Mouse (Mus musculus) telencephalon, adult 2 months (tissue): Measurements from ENCODE around the gene Il5ra.

Experiments
- DNase-seq: peaks from one replicate; pipeline ENCODE4 v3.0.0-alpha.2; 2011; ENCODE audit warnings: low read depth, low spot score

Il5ra gene

DNA sequence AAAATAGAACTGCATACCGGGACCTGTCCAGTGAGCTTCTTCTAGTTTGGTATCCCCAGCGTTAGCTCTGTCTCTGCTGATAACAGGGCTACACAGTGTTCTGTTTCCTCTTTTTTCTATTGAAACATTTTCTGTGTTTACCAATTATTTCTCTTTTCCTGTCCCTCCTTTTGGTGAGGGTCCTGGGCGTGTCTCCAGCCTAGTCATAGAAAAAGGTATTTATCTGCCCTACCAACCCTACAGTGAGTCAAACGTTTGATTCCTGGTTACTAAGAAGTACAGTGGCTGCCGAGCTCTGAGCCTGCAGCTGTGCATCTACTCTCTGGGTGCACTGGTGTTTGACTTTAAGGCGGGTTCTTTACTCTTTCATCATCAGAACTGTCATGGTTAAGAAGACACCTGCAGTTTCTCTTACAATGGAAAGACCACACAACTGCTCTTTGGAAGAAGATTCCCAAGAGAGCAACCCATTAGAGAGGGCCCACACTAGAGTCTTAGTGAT is at the start of gene Il5ra:
Il5ra (minus strand) TSS at position 151 of the 502 bp plus-strand sequence.
- DNase-seq = no peak

DNA sequence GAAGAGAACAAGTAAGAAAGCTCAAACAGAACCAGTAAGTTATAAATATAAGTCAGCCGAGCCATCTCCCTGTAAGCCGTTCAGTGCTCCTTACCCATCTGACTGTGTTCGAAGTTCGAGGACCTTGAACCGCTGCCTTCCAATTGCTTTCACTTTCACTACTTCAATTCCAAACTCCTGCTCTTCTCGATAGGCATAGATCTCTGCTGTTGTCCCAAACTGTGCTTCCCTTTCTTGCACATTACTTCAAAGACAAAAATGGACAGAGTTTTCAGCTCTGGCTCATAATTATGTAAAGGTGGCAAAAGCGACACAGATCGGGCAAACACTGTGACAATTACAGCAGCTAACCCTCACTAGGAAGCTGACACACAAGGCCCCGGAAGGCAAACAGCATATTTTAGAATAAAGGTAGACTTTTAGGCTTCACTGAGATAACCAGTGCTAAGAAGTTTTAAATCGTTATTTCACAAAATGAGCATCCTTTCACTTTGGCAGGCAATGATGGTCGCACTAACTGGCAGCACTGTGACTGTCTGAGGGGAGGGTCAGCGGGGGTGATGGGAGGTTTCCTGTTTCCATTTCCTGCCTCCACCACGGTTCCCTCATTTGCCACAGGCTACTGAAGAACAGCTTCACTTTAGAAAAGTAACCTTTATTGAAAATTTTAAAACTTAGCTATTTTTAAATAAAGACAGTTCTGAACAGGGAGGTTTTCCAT is 45.4 kb upstream of the Il5ra start:
- DNase-seq = no peak

DNA sequence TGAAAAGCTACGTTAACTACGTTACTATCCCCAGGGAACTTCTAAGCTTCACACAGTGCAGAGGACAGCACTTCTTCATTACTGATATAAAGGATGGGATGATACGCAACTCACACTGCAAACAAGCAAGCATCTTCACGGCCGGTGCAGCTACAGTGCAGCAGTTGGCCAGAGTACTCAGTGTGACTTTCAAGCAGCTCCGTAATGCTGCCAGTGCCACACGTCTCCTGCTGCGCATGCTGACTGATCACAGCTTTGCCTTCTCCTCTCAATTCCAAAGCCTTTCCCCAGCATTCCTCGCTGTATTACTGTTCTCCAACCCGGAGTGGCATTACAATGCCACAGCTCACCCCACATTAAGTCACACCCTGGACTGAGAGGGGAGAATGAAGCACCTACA is 44.8 kb upstream of the Il5ra start:
- no peak for DNase-seq

DNA sequence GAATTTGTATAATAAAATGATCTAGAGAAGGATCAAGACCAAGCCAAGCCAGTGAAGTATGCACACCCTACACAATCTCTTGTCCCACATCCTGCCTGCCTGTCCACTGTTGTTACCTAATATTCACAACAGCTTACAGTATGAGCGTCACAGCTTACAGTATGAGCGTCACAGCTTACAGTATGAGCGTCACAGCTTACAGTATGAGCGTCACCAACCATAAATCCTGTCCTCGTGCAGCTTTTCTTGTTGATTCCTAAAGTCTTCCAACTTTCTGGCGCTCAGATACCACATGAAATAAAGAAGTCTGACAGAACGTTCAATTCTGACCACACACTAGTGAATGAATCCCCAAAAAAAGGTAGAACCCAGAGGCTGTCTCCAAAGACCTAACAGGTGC is 44.3 kb upstream of the Il5ra start:
- no peak for DNase-seq

DNA sequence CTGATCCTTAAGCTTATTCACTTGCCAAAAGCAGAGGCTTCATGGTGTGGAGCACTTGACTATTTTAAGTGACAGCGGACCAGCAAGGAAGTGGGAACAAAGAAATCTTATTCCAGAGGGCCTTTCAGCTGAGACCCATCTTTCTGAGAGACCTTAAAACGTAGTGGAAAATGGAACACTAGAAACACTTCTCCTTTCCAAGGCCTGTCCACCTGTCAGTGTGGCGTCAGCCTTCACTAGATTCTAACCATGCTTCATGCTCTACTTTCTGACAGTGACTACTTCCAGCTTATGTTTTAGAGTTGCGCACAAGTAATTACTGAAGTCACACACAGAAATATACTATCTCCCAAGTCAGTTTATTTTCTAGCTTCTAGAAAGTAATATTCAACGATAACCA is 43.6 kb upstream of the Il5ra start:
- DNase-seq = no peak

DNA sequence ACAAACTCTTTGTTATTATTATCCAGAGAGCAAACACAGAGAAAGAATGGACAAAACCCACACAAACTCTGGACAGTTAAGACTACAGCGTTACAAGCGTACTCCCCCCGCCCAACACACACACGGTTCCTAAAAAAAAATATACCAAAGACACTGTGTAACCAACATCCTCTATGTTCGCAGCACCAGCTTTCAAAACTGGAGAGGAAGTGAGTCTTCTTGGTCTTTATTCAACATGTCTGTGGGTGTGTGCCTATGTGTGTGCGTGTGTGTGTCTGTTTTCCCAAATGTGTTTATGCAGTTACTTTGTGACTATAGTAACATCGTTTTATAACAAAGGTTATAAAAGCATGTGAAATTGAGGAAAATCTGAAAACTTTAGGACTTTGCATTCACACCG is 42.6 kb upstream of the Il5ra start:
- no peak for DNase-seq

DNA sequence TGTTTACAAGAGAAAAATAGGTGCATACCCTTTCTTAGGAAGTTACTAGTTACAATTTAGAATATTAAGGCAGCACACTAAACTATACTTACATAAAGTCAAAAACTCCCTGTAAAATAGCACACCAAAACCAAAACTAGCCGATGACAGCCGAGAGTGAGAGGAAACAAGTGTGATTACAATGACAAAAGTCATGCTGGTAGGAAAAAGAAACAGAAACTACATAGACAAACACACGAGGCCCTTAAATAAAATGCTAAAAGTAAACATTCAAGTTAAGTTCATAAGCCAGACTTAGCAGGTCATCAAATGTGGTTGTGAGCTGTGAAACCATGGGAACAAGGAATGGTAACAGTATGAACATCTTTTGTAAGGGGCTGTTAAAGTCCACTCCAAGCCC is 38.3 kb upstream of the Il5ra start:
- DNase-seq = no peak

DNA sequence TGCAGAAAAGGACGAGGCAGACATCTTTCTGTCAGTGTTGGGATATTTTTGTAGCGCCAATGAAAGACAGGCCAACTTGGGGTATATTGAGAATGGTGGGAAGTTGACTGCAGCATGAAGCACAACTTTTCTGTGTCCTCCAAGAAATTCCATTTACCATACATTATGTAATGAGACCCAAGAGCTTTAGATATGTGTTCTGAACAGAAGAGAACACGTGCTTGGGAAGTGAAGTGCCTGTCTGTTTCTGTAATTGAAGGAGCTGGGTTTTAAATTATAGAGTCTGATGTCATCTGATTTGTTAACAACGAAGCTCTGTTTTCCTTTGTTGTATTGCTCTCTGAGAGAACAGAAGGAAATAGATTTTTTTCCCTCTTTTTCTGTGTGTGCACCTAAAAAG is 21.2 kb upstream of the Il5ra start:
- DNase-seq = peak; percentile 28

DNA sequence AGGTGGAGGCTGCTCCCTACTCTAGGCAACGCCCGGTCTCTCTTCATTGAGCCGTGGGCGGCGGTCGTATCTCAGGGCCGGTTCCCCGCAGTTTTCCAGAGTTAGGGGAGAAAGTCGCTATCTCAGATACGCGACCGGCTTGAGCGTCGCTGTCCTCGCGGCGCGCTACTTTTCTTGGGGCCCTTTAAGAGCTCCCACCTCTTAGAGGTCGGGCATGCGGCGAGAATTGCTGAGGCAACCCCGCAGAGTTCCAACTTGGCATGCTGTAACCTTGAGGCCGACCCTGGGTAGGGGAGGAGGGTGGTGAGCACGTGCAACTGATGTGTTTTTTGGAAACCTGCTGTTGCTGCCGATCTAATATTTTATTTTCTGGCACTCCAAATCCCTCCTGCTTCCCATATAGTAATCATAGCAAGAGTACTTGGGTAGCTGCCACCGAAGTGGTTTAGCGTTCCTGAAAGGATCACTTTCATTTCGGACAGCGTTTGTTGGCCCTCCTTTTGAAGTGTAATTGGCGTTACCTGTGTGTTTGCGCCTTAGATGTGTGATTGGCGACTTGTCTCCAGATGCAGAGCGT is 20.5 kb upstream of the Il5ra start:
- DNase-seq = no peak

DNA sequence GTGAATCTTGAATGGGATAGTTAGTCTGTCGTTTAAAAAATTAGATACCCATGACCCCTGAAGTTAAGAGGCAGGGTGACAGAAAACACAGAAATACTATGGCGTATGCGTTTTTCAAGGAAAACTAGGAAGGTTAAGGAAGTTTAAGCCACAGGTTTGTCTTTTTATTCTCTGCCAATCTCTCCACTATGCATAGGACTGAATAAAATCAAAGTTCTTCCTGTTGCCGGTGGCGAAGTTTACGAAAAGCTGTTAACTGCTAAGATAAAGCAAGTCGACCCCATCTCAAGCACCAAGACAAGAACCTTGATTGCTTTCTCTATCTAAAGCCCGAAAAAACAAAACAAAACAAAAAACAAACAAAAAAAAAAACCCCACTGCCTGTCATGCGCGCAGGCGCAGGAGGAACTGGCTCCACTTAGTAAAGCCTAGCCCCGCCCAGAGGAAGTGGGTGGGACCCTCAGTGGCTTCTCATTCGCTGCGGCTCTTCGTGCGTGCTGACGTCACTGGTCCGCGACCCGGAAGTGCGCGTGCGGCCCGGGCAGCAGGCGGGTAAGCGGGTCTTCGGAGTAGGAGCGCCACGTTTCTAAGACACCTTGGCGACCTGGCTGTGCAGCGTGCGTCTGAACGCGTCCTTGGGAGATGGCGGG is 19.9 kb upstream of the Il5ra start, which contains the start of gene Trnt1:
Trnt1 (plus strand) TSS at position 481 of the 650 bp plus-strand sequence.
- DNase-seq = peak; percentile 97

DNA sequence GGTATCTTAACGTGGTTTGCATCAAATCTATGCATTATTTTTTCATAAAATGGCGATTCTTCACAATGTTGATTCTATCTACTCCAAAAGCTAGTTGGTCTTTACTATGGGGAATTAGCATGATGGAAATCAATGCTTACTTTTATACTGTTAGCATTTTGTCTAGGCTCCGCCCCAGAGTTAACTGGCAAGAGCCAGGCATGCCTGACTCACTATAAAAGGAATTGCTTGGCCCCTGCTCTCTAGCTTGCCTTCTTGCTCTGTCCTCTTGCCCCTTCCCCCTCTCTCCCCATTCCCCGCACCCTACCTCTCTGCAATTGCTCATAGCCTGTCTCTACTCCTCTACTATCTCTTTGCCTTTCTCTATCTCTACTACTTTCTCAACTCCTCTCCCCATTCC is 17.9 kb upstream of the Il5ra start:
- DNase-seq = no peak

DNA sequence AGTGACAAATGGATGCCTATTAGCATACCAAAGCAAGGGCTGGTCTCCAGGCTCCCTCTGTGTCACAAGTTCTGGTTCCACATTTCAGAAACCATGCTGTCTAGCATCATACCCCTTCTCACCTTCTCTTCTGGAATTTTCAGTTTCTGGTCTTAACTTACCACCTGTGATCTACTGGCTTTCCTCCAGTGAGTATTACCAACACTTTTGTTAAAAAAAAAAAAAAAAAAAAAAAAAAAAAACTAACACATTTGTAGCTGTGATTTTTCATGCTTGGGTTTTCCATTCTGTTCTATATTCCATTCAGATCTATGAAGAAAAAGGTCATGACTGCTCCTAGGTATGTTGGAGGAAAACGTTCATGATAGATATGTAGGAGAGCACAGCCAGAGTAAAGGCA is 17.1 kb upstream of the Il5ra start:
- DNase-seq = no peak

DNA sequence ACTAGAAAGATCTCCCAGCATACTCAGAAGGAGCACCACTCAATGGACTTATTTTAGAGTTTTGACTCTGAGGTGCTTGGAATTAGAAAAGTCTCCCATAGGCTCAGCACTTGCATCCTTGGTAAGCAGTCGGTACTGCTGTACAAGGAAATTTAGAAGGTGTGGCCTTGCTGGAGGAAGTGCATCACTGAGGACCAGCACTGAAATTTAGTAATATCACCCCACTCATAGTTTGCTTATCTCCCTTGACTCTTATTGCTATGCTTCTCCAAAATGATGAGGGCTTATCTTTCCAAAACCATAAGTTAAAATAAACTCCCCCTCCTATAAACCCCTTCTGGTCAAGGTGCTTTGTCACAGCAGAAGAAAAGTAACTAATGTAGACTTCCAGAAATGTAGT is 12.6 kb upstream of the Il5ra start:
- DNase-seq = no peak

DNA sequence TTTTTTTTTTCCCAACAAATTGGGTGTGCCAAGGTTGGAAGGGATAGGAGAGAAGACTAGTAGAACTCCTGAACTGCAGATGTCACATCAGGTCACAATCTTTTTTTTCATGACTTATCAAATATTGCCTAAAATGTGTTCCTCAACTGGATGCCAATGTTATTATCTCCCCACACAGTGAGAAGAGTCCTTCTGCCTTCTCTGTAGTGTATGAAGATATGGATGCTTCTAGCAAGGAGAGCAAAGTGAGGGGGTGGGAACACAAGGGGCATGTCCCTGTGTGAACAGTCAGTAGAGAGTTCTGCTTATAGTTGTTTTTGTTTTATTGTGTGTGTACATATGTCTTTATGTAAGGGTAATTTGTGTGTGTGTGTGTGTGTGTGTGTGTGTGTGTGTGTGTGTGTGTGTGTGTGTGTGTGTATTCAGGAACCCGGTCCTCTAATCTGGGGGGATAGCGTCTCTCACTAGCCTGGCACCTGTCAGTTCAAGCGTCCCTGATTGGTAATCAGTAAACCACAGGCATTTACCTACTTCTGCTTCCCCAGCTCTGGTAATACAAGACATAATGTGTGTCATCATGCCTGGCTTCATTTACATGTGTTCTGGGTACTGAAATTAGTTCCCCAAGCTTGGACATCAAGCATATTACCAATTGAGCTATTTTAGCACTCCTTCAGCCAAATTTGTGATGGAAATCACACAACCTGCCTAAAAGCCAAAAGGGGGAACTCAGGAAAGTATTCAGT is 11.8 kb upstream of the Il5ra start:
- DNase-seq = no peak

DNA sequence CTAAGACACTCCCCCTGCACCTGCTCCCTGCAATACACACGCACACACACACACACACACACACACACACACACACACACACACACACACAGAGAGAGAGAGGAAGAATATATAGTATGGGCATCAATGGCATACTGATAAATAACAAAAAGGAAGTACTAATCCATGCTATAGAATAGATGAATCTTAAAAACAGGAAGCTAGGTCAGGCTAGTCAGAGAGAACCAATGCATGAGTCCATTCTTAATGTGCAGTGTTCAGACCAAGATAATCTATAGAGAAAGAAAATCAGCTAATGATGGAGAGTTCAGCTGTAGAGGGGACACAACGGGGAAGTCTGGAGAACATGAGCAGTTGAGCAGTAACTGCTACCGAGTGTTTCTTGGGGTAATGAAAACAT is 9.5 kb upstream of the Il5ra start:
- DNase-seq = no peak

DNA sequence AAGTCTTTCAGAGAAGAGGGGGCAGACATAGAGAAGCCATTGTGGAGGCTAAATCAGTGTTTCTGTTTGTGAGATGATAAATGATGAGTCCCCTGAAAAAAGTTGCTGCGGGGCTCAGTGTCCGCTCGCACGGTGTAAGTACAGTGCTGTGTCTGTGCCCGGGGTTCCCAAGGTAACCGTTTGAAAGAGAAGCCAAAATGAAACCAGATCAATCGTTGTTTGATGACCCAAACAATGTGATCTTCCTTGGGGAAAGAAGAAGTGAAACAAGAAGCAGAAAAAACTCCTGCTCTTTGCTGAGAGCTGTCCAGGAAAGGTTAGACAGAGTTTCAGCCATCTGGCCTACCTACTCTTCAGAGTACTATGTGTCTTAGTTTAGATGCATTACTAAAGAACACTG is 1.5 kb upstream of the Il5ra start:
- no peak for DNase-seq

DNA sequence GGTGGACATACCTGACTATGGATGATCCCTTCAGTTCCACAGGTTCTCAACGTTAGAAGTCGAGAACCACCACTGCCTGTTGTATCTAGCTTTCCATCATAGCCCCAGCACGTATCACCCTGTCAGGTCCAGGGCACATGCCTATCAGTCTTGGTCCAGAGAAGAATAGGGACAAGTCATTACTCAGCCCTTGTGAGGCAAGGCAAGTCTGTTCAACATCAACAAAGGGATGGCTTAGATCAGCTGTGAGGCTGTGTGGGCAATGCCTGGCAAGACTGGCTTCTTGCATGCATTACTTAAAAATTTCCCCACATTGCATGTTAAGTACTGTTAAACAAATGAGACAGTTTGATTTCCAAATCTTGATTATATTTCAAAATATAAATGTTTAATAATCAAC is 1.0 kb downstream of the Il5ra start:
- DNase-seq = no peak

DNA sequence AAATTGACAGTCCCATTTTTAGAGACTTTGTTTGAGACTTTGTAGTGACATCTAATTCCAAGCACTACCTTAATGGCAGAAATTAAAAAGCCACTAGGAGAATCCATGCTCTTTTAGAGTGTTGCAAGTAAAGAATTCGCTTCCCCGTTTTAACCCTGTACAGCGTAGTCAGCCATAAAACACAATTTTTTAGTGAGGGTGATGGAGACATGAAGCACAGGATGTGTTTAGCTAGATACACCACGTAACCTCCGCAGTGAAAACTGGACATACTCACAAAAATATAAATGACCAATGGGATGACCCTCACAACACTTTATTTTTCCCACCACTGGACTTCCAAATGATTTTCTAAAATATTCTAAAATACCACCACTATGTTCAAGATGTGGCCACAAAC is 1.6 kb downstream of the Il5ra start:
- no peak for DNase-seq

DNA sequence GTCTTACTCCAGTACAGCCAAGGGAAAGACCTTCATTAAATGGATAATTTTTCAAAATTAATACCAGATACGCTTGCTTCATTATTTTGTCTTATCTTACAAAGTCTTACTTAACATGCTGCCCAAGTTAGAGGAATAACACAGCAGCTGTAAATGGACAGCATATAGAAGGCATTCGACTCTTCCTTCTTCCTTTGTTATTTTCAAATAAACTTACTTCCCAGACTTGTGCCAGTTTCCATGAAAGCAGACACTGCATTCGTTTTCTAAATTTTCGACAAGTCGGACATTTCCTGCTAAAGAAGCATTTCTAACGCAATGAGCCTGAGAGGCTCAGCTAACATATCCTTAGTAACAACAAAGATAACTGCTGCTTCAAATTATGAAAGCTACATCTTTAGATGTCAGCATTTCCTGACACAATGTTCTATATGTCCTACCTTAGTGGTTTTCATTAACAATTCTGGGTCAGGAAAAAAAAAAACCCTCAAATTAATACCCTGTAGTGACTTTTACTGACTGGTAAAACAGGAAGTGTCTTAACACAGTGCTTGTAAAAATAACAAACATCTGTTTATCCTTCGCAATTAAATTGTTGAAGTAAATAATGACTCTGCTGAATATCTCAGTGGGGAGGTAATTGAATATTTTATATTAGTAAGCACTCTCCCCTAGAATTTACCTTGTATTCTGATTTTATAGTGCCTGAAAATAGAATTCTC is 3.0 kb downstream of the Il5ra start:
- no peak for DNase-seq

DNA sequence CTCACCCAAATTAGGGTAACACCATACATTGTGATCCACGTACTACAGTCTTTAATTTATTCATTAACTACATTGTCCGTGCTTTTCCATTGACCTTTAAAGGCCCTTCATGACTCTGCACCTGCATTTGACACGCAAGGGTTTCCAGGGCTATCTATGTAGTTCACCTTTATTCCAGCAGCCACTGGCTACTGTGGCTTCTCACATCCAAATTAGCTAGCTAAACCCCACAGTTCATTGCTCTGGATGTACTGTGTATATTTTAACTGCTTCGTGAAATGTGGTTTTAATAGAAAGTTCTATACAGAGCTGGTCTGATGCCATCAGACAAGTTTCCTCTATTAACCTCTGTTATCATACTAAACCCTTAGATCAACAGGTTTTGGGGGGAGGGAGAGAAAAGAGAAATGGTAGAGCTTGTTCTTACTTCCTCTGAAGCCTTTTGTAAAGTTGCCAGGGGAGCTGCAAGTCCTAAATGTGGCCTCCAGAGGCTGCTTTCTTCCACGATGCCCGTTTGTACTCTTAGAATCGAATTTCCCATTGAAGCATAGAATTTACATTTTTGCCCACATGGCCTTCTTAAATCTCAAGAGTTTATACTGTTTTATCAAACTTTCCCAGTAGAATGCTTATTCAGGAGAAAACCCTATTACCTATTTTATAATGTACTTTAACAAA is 5.1 kb downstream of the Il5ra start:
- DNase-seq = no peak

DNA sequence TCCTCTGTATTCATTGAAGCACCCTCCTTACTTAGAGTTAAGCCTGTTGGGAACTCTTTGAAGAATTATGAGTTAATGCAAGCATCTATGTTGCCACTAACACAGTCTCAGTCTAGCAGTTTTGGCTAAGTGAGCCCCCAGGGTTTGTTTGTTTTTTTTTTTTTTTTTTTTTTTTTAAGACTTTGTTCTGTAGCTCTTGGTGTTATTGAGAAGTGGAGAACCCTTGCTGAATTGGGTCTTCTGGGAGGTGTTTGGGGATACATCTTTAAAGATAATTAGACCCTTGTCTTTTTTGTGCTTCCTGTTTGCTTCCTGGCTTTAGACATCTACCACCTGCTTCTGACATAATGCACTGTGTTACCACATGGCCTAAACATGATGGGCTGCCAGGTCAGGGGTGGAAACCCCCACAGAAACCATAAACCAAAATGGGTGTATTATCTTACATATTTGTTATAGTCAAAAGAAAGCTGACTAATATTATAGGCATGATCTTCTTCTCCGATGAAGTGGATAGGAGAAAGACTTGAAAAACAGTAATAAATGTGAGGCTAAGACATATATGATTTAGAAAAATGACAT is 8.5 kb downstream of the Il5ra start:
- no peak for DNase-seq
